Mouse (Mus musculus) bone marrow macrophage, adult 2 months (primary cell): Measurements from ENCODE around the gene Cnksr3.

Experiments used
- CTCF ChIP-seq: IDR thresholded peaks from 2 replicates; pipeline ENCODE4 v1.5.1; 2012; ENCODE audit warnings: low read depth, mild to moderate bottlenecking, low read length, moderate library complexity
- POLR2A ChIP-seq: IDR thresholded peaks from 2 replicates; pipeline ENCODE4 v1.6.1; 2012; ENCODE audit warnings: mild to moderate bottlenecking, low read depth, low read length, borderline replicate concordance

DNA sequence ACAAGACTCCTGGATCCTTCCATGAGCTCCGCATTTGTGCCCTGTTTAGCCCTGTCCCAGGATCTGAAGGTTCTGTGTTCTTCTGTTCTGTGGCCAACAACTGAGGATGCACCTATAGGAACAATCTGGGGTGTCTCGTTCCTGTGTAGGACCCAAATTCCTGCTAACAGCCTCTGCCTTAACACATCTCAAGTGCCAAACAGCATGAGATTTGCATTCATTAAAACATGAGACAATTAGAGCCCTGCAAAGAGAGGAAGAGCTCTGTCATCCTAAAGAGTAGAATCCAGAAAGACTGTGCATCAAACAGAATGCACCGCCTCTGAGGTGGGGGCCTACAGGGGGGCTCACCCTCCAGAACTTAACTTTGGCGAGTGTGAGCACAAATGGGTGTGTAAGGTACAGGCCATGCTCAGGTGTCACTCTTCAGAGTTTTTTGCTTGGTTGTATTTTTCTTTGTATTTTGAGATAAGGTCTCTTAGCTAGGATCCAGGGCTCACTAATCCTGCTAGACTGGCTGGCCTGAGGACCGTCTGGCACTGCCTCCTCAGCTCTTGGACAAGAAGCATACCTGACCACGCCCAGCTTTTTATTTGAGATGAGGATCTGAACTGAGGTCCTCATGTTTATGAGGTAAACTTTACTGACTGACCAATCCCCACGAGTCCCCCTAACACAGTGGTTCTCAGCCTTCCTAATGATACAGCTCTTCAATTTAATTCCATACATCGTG is 15.2 kb downstream of the Cnksr3 start:
- no peak for TF ChIP-seq CTCF
- TF ChIP-seq POLR2A, result no peak
